Mouse (Mus musculus): ENCODE results near the gene Tmem63a. TPM values are rescaled to one million over a fixed set of nuclear protein-coding genes. Genes with fewer than 3 reads are reported as not detected.
"Not testable (repeated sequence)": the region's sequence is repeated elsewhere in the genome, so short reads cannot be mapped to it uniquely, and the experiment has no call there.

The Tmem63a gene
- 23.4 and 23.9 TPM in 2 replicates for polyA plus RNA-seq (2012; ENCODE audit: insufficient read depth, insufficient read length, missing spikeins)

DNA sequence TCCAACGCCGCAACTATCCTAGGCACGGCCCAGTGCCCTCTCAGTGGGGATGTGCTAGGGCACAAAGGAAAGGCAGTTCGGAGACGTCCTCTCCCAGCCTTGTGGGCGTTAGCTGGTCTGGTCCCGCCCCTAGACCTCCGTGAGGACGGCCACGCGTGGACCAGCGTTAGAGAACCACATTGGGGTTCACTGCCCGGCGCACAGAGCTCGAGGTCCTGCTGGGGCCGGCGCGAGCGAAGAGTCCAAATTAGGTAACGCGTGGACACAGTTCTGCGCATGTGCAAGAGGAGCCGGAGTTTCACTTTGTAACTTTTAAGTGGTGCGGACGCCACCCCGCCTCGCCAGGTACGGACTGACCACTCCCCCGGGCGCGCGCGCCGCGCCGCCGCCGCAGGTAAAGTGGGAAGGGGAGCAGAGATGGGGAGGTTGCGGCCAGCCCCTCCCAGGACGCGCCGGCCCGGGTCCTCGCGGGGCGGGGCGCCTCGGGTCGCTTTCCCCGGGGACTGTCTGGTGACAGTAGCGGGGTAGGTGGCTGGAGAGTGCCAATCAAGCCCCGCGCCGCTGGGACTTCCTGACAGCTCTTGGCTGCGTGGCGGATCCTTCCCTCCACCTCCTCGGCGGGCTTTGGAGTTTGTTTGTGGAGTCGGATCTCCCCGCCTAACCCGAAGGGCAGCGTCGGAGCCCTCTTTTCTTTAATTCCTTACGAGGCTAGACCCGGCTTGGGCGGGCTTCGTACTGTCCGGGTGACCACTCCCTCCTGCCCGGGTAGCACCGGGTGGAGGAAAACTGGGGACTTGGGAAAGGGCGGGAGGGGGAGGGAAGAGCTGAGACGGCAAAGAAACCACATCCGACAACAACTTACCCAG, at the start of gene Tmem63a:
Gene Tmem63a, plus strand, starts transcription at position 179 of the 866 bp plus-strand sequence.
- TF ChIP-seq POLR2A (IDR thresholded peaks at IDR 0.05; ENCODE audit: borderline replicate concordance, low read depth, low read length) (no peak), CTCF (IDR thresholded peaks at IDR 0.05; ENCODE audit: low read depth, low read length) (no peak)
- H3K27ac ChIP-seq (ENCODE audit: insufficient read depth, low read depth, low read length): peak within 1 kb of the TSS; percentile 32
- H3K4me3 ChIP-seq (ENCODE audit: insufficient read depth, low read length): peak within 1 kb of the TSS; percentile 71
- H3K4me1 ChIP-seq (ENCODE audit: control insufficient read depth, insufficient read depth, low read length): peaks cover 42% of the 10 kb centered on the region

DNA sequence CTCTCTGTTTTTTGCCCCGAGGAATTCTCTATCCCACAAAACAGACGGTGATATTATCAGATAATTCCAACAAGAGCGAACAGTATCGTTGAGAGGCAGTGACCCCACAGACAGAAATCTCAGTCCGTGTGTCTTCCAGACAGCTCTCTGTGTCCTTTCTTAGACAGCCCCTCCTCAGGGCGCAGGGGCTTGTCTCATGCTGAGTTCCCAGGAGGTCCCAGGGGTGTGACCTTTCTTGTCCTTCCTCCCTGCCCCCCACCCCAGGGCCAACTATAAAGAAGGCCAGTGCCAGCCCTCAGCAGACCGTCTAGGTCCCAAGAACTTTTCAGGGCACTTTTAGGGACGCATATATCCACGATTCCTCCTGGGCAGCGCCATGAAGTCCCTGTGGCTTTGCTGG, 49.3 kb upstream of the Tmem63a start, which contains the start of gene Lefty2:
Gene Lefty2, plus strand, starts transcription at position 301 of the 400 bp plus-strand sequence.
- Histone ChIP-seq H3K4me1 (ENCODE audit: control insufficient read depth, insufficient read depth, low read length) (peaks cover 24% of the 10 kb centered on the region), H3K4me3 (ENCODE audit: insufficient read depth, low read length) (no peak within 1 kb of the TSS), H3K27ac (ENCODE audit: insufficient read depth, low read depth, low read length) (no peak within 1 kb of the TSS)
- TF ChIP-seq CTCF (IDR thresholded peaks at IDR 0.05; ENCODE audit: low read depth, low read length) (no peak), POLR2A (IDR thresholded peaks at IDR 0.05; ENCODE audit: borderline replicate concordance, low read depth, low read length) (no peak)

- H3K4me3 ChIP-seq (ENCODE audit: insufficient read depth, low read length); H3K27ac ChIP-seq (ENCODE audit: insufficient read depth, low read depth, low read length): not testable (repeated sequence)
- peaks cover 13% of the 10 kb centered on the region for H3K4me1 ChIP-seq (ENCODE audit: control insufficient read depth, insufficient read depth, low read length)
Observed at GRCm38 (mm10) chr1:180894088-180894987, 47.8 kb upstream of the Tmem63a start.

DNA sequence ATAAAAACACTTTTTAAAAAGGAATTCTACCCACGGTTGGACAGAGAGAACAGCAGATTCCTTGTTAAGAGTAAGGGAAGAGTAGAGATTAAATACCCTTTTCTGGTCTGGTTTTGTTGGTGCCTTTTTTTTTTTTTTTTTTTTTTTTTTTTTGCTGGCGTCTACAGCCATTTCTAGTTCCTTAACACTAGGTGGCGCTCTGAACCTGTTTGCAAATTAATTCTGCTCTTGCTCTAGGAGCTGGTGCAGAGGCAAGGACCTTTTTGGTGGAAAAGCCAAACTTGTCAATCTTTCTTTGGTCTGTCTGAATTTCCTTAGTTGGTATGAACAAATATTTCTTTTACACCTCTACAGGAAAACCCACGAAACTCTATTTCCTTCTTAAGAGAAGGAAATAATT, 41.0 kb upstream of the Tmem63a start:
- Histone ChIP-seq H3K4me3 (ENCODE audit: insufficient read depth, low read length) (no peak overlapping the region), H3K27ac (ENCODE audit: insufficient read depth, low read depth, low read length) (no peak overlapping the region), H3K4me1 (ENCODE audit: control insufficient read depth, insufficient read depth, low read length) (peaks cover 9% of the 10 kb centered on the region)
- TF ChIP-seq POLR2A (IDR thresholded peaks at IDR 0.05; ENCODE audit: borderline replicate concordance, low read depth, low read length) (no peak), CTCF (IDR thresholded peaks at IDR 0.05; ENCODE audit: low read depth, low read length) (no peak)

GRCm38 (mm10) chr1:180902915-180903314, 39.2 kb upstream of the Tmem63a start:
- Histone ChIP-seq H3K4me3 (ENCODE audit: insufficient read depth, low read length) (no peak overlapping the region), H3K4me1 (ENCODE audit: control insufficient read depth, insufficient read depth, low read length) (peaks cover 9% of the 10 kb centered on the region), H3K27ac (ENCODE audit: insufficient read depth, low read depth, low read length) (no peak overlapping the region)
- TF ChIP-seq CTCF (IDR thresholded peaks at IDR 0.05; ENCODE audit: low read depth, low read length): no peak
- TF ChIP-seq POLR2A (IDR thresholded peaks at IDR 0.05; ENCODE audit: borderline replicate concordance, low read depth, low read length): no peak

- peaks cover 9% of the 10 kb centered on the region for H3K4me1 ChIP-seq (ENCODE audit: control insufficient read depth, insufficient read depth, low read length)
- H3K27ac ChIP-seq (ENCODE audit: insufficient read depth, low read depth, low read length): peak overlapping the region; percentile 63
- no peak for TF ChIP-seq CTCF (IDR thresholded peaks at IDR 0.05; ENCODE audit: low read depth, low read length)
- TF ChIP-seq POLR2A (IDR thresholded peaks at IDR 0.05; ENCODE audit: borderline replicate concordance, low read depth, low read length): no peak
- peak overlapping the region; percentile 54 for H3K4me3 ChIP-seq (ENCODE audit: insufficient read depth, low read length)
Observed at GRCm38 (mm10) chr1:180903666-180904038, 38.5 kb upstream of the Tmem63a start.

- peak within 1 kb of the TSS; percentile 63 for H3K27ac ChIP-seq (ENCODE audit: insufficient read depth, low read depth, low read length)
- H3K4me3 ChIP-seq (ENCODE audit: insufficient read depth, low read length): peak within 1 kb of the TSS; percentile 88
- peaks cover 9% of the 10 kb centered on the region for H3K4me1 ChIP-seq (ENCODE audit: control insufficient read depth, insufficient read depth, low read length)
- TF ChIP-seq CTCF (IDR thresholded peaks at IDR 0.05; ENCODE audit: low read depth, low read length): no peak
- TF ChIP-seq POLR2A (IDR thresholded peaks at IDR 0.05; ENCODE audit: borderline replicate concordance, low read depth, low read length): no peak
Observed at GRCm38 (mm10) chr1:180904039-180904814, 37.9 kb upstream of the Tmem63a start, which contains the start of gene Pycr2. Pycr2 (plus strand) TSS chr1:180904293.

DNA sequence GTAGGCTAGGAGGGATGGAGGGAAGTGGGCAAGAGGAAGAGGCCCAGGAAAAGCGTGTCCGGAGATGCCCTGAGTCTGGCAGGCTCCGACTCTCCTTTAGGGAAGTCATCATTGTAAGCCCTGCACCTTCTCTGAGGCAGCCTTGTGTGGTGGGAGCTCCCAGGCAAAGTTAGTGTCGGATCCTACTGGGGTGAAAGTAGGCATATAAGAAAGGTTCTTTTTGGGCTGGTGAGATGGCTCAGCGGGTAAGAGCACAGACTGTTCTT, 37.4 kb upstream of the Tmem63a start:
- Histone ChIP-seq H3K27ac (ENCODE audit: insufficient read depth, low read depth, low read length) (peak overlapping the region; percentile 36), H3K4me3 (ENCODE audit: insufficient read depth, low read length) (peak overlapping the region; percentile 88), H3K4me1 (ENCODE audit: control insufficient read depth, insufficient read depth, low read length) (peaks cover 9% of the 10 kb centered on the region)
- TF ChIP-seq POLR2A (IDR thresholded peaks at IDR 0.05; ENCODE audit: borderline replicate concordance, low read depth, low read length) (no peak), CTCF (IDR thresholded peaks at IDR 0.05; ENCODE audit: low read depth, low read length) (no peak)

- Histone ChIP-seq H3K27ac (ENCODE audit: insufficient read depth, low read depth, low read length) (no peak overlapping the region), H3K4me3 (ENCODE audit: insufficient read depth, low read length) (peak overlapping the region; percentile 19; the same call in 1 of the 2 replicates), H3K4me1 (ENCODE audit: control insufficient read depth, insufficient read depth, low read length) (peaks cover 9% of the 10 kb centered on the region)
- no peak for TF ChIP-seq POLR2A (IDR thresholded peaks at IDR 0.05; ENCODE audit: borderline replicate concordance, low read depth, low read length)
- no peak for TF ChIP-seq CTCF (IDR thresholded peaks at IDR 0.05; ENCODE audit: low read depth, low read length)
Observed at GRCm38 (mm10) chr1:180905307-180905706, 36.8 kb upstream of the Tmem63a start.

Data from bone marrow macrophage, adult 2 months (primary cell).